Mouse (Mus musculus) 3134 (cell line): ENCODE results near the gene Nfib.
"Not testable (repeated sequence)": the region's sequence is repeated elsewhere in the genome, so short reads cannot be mapped to it uniquely, and the experiment has no call there.

Experiments used
- DNase-seq: peaks from one replicate; pipeline ENCODE4 v3.0.0-alpha.2; 2011; ENCODE audit warnings: low spot score; ENCODE audit not compliant: insufficient read length; ENCODE audit errors: extremely low read depth

Nfib gene

DNA sequence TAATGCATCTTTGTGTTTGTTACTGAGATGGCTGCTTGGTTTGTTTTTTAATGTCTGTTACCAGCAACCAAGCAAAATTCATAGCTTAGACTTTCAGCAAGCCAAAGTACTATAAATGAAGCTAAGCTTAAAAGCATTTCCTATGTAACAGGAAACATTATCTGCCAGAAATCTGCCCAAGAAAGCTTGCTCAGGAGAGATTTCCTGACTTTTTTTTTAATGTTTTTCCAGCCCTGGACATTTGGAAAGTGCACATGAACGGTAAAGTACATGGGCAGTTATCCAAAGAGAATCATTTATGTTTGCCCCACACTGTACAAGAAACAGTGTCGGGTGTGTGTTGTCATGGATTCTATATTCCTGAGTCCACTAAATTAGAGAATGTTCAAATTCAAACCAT lies 429.6 kb downstream of the Nfib start:
- DNase-seq, result no peak

DNA sequence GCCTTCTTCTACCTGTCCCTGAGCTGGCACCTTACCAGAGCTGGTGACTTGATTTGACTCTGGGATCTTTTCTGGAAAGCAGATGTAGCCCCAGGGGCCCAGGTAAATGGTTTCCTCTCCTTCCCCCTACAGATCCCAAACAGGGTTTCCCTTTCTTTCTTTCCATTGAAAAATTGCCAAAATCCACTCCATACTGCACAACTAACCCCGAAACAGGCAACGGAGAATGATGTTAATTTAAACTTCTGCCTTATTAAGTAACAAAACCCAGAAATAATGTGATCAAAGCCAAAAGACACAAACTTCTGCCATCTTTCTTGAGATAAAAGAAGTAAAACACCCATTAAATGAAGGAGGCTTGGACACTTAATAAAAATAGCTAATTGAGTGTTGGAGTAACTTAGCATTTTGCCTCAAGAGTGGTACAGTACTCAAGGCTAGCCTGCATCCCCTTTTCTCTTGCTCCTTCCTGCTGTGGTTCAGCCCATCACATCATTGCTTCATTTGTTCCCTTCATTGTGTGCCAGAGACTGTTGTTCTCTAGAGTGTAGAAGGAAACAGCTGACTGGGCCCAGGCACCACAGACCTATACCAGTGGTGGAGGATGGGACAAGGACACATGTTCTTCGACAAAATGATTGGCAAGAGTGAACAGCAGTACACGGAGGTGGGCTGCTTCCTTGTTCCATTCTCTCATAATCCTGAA lies 432.3 kb downstream of the Nfib start:
- DNase-seq, result no peak

DNA sequence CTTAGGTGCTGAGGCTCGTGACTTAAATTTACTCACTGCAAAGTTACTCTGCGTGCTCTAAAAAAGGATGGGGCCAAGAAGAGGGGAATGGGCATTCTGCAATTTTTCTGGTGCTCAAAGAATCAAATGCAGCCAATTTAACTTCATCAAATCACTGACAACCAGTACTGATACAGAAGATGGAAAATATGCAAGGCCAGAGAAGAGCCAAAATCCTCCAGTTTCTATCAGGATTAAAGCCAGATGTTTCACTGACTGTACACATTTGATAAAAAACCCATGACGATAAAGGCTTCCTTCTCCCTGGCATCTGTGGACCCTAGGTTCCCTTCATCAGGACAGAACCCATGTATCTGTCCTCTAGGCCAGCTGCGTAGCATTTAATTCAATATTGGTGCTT lies 433.5 kb downstream of the Nfib start:
- DNase-seq, result no peak

DNA sequence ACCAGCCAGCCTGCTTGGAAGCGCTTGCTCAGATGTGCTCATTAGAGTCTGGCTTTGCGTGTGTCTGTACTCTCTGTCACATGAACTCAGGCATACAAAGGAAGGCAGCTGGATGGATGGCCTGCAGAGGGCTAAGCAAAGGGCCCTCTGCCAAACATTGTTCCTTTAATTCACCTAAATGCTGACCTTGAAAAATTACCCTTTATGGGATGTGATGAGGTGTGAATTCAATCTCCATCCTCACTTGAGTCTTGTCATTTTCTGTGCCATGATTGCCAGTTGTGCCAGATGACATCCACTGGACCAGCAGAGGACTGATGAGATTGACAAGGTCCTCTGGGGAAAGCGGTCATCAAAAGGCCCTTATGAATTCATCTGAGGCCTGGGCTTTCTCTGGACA lies 434.0 kb downstream of the Nfib start:
- no peak for DNase-seq

DNA sequence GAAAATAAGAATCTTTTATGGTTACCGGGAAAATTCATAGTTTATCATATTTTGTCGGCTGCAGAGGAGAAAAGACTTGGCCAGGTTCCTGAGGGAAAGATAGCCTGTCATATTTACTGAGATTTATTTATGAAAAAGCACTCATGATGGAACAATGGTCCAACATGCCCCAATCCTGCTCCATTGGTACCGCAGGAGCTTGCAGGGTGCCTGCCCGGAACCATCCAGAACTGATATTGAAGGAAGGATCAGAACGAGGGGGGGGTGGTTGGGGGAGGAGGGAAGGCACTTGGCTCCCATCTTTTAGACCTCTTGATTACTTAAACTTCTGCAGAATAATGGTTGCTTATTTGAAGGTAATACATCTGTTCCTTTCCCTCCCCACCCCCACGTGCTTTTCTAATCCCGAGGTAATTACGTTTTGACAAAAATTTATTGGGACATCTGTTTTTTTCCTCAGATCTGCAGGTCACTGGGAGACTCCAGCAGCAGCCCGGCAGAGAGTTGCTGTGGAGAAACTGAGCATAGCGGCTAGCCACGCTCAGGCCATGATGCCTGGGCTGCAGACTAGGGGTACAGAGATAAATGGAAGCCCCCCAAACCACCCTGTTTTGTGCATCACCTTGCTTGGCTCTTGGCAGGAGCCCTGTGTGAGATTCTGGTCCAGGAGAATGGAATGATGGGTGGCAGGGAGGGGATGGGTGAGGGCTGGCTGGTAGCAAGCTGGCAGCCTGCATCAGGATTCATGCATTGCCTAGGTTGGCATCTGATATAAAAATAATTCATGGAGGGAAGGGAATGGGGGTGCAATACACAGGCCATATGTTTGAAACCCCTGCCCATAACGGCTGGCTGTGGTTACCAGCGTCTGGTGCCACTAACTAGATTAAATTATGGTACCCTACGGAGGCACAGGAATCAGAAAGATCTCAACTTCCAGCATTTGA lies 437.4 kb downstream of the Nfib start:
- DNase-seq, result no peak

DNA sequence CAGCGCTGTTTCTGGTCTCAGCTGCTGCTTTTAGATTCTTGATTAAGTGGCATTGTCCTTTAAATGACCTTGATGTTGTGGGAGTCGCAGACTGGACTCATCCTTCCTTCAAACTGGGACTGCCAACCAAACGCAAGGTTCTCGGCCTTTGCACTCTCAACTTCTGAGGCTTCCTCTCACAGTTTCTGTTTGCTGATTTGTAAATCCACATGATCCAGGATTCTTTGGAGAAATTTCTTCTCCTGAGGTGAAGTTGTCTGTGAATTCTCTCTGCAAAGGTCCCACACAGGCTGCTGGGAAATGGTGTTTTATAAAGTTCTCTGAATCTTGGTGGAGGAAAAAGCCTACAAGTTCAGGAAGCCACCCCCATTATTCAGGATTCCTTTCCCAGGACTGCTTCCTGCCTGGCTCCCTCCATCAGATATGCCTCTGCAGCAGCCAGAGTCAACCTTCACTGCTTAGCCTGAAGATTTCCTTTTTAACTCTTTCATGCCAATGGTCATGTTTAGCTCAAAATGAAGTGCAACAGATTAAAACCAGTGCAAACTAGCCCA lies 439.4 kb downstream of the Nfib start:
- no peak for DNase-seq

DNA sequence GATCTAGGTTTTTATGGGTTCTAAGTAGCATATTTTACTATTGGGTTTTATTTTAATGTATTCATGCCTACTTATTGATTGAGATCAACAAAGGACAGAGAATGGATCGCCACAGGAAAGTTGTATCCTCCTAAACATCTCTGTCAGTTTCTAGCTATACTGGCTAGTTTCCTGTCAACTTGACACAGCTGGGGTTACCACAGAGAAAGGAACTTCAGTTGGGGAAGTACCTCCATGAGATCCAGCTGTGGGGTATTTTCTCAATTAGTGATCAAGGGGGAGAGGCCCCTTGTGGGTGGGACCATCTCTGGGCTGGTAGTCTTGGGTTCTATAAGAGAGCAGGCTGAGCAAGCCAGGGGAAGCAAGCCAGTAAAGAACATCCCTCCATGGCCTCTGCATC lies 447.0 kb downstream of the Nfib start:
- not testable (repeated sequence) for DNase-seq

DNA sequence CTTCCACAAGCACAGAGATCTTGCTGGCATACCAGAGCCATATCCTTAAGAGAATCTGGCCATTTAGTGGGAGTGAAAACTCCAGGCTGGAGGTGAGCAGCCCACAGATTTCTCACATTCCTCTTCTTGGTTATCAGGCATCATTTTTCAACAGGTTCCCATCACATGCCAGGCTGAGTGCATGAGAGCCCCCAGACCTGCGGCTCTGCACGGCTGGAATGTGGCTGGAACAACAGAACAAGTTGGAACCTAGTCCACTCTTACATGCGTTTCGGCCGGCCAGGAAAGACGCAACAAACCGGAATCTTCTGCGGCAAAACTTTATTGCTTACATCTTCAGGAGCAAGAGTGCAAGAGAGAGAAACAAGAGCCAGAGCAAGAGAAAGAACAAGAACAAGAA lies 453.5 kb downstream of the Nfib start:
- no peak for DNase-seq

DNA sequence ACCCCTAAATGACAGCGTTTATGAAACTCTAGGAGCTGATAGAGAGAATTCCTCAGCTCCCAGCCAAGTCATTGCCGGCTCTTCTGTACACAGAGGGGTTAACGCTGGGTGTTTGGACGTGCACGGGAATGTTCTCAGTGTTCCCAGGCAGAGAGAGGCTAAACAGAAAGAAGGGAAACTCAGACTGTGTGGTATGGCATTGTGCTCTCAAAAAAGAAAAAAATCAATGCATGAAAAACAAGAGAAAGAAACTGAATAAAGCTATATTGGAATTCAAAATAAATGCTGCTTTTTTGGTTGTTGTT lies 455.2 kb downstream of the Nfib start:
- no peak for DNase-seq

DNA sequence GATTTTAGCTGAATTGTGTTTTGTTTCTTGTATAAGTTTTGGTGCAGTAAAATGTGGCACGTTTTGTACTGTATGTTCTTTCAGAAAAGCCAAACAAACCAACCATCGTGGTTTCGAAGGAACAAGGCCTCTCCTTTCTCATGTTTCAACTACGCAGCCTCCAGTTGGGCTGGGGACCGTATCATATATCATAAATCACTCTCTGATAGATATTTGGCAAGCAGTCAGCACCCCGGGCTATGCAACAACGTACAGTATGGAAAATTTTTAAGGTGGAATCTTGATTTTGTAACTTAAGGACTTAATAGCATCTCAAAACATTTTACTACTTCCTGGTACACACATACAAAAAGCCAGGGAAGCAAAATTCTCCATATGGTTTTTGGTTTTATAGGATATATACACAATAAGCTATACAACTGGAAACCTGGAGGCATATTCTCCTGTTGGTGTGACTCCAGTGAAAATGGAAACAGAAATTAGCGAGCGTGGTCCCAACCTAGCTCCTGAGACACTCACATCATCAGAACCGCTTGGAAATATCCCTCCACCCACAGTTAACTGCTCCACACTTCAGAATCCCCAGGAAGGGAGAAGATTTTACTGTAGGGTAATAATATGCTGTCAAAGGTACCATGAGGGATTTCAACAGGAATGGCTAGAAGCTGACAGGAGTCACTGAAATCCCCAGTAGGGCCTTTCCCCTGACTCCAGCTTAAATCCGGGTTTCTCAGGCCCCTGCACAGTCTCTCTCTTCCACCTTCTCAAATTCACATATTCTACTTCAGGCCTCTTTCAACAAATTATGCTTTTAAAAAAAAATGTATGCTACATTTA lies 455.8 kb downstream of the Nfib start:
- DNase-seq, result no peak

DNA sequence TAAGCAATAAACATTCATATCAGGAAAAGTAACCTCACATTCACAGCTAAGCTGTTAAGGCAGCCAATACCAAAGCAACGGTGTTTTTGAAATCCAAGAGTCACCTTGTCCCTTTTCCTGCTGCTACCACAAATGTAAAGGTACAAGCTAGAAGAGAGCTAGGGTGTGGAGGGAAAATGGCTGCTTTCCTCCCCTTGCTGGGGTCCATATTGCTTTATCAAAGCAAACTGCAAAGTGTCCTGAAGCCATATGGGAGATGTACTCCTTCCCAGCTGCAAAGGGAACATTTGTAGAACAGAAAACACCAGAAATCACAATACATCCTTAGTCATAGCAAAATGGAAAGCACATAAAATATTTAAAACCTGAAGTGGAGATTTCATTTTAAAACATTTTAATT lies 456.6 kb downstream of the Nfib start:
- no peak for DNase-seq

DNA sequence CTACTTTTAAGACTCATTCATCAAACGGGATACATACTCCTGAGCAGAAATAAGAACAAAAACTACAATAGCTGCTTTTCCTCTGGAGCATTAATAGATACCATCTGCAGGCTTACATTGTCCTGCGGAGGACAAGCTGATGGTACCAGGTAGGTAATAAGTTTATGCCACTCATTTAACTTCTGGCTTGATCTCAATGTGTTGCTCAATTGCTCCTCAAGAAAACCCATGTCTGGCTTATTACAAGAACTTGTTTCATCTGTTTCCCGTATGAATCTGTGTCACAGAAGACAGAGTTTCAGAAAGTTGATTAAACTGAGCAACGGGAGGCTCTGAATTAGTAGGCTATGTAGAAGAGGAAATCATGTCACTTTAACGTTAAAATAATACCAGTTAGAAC lies 457.5 kb downstream of the Nfib start:
- DNase-seq, result no peak

DNA sequence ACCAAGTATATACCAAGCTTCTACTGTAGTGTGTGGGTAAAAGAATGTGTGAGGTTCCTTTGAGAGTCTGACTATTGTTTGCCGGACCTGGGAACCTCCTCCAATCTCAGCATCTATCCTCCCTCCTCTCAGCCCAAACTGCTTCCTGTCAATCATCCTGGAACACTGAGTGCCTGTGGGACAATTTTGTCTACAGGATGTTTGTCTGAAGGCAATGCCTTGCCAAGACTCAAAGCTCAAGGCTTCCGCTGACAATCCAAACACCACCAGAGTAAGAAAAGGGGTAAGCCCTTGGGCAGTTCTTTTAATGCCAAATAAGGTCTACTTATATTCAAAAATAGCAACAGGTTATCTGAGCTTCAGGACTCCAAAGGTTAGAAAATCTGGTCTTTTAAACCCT lies 459.3 kb downstream of the Nfib start:
- DNase-seq, result no peak
